In genomic region chr8:3354443-3354812, GRCm38 (mm10) we compare ENCODE assay signal across 13 mouse cellular contexts. TPM values are rescaled to one million over a fixed set of nuclear protein-coding genes. Genes with fewer than 3 reads are reported as not detected.
DNase-seq lines count a peak whose midpoint lies in the region; ATAC-seq lines count a peak whose summit lies in the region.
"Had no signal": no experiment of that assay in that cellular context is flagged by ENCODE, and none has a peak within 500 bp of the region (broad histone marks: within the 10 kb centered on the region; RNA-seq: fewer than 3 reads in every experiment).

No protein-coding gene starts in this region.

- ATAC-seq in granulocyte monocyte progenitor cell, adult 5-6 weeks (replicated peaks; ENCODE audit: poor library complexity, severe bottlenecking): peak; percentile 52
- no peak for ATAC-seq in frontal cortex, adult (ENCODE audit: low TSS enrichment)
- ATAC-seq: forebrain, embryonic 16.5 days had no signal

- H3K36me3 ChIP-seq in hindbrain, embryonic 10.5 days: no peaks in the 10 kb centered on the region
- H3K36me3 ChIP-seq: G1E had no signal

- no peaks in the 10 kb centered on the region for H3K4me1 ChIP-seq in hindbrain, embryonic 10.5 days (replicated peaks)

- H3K27me3 ChIP-seq in hindbrain, embryonic 10.5 days (ENCODE audit: insufficient read depth, poor library complexity, severe bottlenecking): no peaks in the 10 kb centered on the region

- H3K9me3 ChIP-seq in hindbrain, embryonic 10.5 days: no peaks in the 10 kb centered on the region
- H3K9me3 ChIP-seq: G1E had no signal

- H3K4me3 ChIP-seq in hindbrain, embryonic 10.5 days: no peak overlapping the region

- 67% methylated on average over 5 of the region's 5 CpGs for WGBS in hindbrain, embryonic 10.5 days

- H3K27ac ChIP-seq in hindbrain, embryonic 10.5 days: no peak overlapping the region

- peak; percentile 63 for DNase-seq in CD4-positive, CD25-positive, alpha-beta regulatory T cell, adult 2 months (ENCODE audit: low read depth, low spot score)
- peak; percentile 50 for DNase-seq in lung, postnatal 25 days (ENCODE audit: low spot score)
- DNase-seq in spleen, postnatal 36 days (ENCODE audit: low spot score in 2 of 2): peak; percentile 81 to 86
- DNase-seq in adrenal gland, adult 18-20 months (ENCODE audit: low spot score in 2 of 2): no peak
- no peak for DNase-seq in frontal cortex, adult 2 months (ENCODE audit: extremely low spot score in 1 of 2, low spot score in 1 of 2)
- no peak for DNase-seq in hindbrain, embryonic 10.5 days (ENCODE audit: low spot score)
- DNase-seq: embryo, embryonic 11 days; kidney, postnatal 14 days had no signal

RNA-seq across cellular contexts. Expression of gene A430078G23Rik, which starts 1.2 kb away (rescaled TPM):
- total RNA-seq in granulocyte monocyte progenitor cell, adult 5-6 weeks (2014; fragmentation: Nextera tagmentation): 18.7 and 25.6 TPM in 2 replicates
- 10.5 and 14.7 TPM in 2 replicates for total RNA-seq in granulocyte monocyte progenitor cell, adult 5-6 weeks (2017)
- under 1 TPM in 1 of 2 experiments, not detected in 1; 0.38 TPM for total RNA-seq in adrenal gland, adult 18-20 months (2021)
- polyA plus RNA-seq in frontal cortex, adult 2 months (2012; rRNA removed): 0.46 and 0.52 TPM in 2 replicates
- not detected in 2 replicates for polyA plus RNA-seq in hindbrain, embryonic 10.5 days (2016; fragmentation: Nextera tagmentation; extraction: Ambion mirVana)
- polyA plus RNA-seq: heart, embryonic 14.5 days had no signal

RNA-seq across cellular contexts. Expression of gene Arhgef18, which starts 38.4 kb away (rescaled TPM):
- 29.1 and 36.5 TPM in 2 replicates for total RNA-seq in granulocyte monocyte progenitor cell, adult 5-6 weeks (2014; fragmentation: Nextera tagmentation)
- 24.7 and 25.2 TPM in 2 replicates for total RNA-seq in granulocyte monocyte progenitor cell, adult 5-6 weeks (2017)
- 10 to 100 TPM; 31.0 to 34.2 TPM for total RNA-seq in adrenal gland, adult 18-20 months (2021)
- 29.1 and 33.8 TPM in 2 replicates for polyA plus RNA-seq in frontal cortex, adult 2 months (2012; rRNA removed)
- polyA plus RNA-seq in hindbrain, embryonic 10.5 days (2016; fragmentation: Nextera tagmentation; extraction: Ambion mirVana): 9.9 and 11.0 TPM in 2 replicates

Comparison
In these comparisons a context has a peak if more than half of its experiments do, and no peak if none do; other contexts are left out.
1. DNase-seq: peak in CD4-positive, CD25-positive, alpha-beta regulatory T cell, adult 2 months (single experiment), lung, postnatal 25 days (single experiment) and spleen, postnatal 36 days (2 of 2); none in adrenal gland, adult 18-20 months (0 of 2), frontal cortex, adult 2 months (0 of 2) and hindbrain, embryonic 10.5 days (single experiment).
2. RNA of gene A430078G23Rik, which starts 1.2 kb away (total RNA-seq): 10.5 to 25.6 TPM in granulocyte monocyte progenitor cell, adult 5-6 weeks; 0.38 TPM in adrenal gland, adult 18-20 months; every median in the first group is over 4 times any median in the second.